In genomic region chr11:56244951-56245350, GRCm38 (mm10) we compare ENCODE assay signal across 18 mouse cellular contexts.
DNase-seq lines count a peak whose midpoint lies in the region.
"Had no signal": no experiment of that assay in that cellular context is flagged by ENCODE, and none has a peak within 500 bp of the region (broad histone marks: within the 10 kb centered on the region; RNA-seq: fewer than 3 reads in every experiment).

No protein-coding gene starts in this region.

- DNase-seq in layer of hippocampus, adult 11-12 months (ENCODE audit: low spot score), result peak; percentile 39
- no peak for DNase-seq in layer of hippocampus, postnatal 25 days (ENCODE audit: extremely low spot score in 1 of 2, low spot score in 1 of 2)
- peak; percentile 22 to 41 for DNase-seq in right cerebral cortex, postnatal 10 days (ENCODE audit: low spot score in 2 of 2)
- DNase-seq in right cerebral cortex, postnatal 14 days, result no peak
- peak; percentile 74 for DNase-seq in layer of hippocampus, adult 9-11 months
- no peak for DNase-seq in adrenal gland, adult (ENCODE audit: inconsistent age in 2 of 2, low spot score in 1 of 2)
- DNase-seq in urinary bladder, adult 2 months (ENCODE audit: low spot score), result no peak
- DNase-seq: adrenal gland, postnatal 36 days; B cell, adult 2 months; cerebellum, adult 9-10 months; gastrocnemius, adult 2 months; heart, adult 11 months; heart, postnatal 14 days; kidney, adult 8-10 months; kidney, postnatal 14 days; liver; spleen, adult 18-20 months; thymus, postnatal 36 days had no signal

Comparison
In these comparisons a context has a peak if more than half of its experiments do, and no peak if none do; other contexts are left out.
1. DNase-seq: peak in layer of hippocampus, adult 11-12 months (single experiment), right cerebral cortex, postnatal 10 days (2 of 2) and layer of hippocampus, adult 9-11 months (single experiment); none in layer of hippocampus, postnatal 25 days (0 of 2), right cerebral cortex, postnatal 14 days (single experiment), adrenal gland, adult (0 of 2) and urinary bladder, adult 2 months (single experiment).